Mouse (Mus musculus) testis, adult 2 months (tissue): ENCODE data around the gene Pla2g2f.

ENCODE experiments used
- CTCF ChIP-seq: fragments of 200-500 bp; IDR thresholded peaks from 2 replicates; pipeline ENCODE4 v1.5.1; 2012; ENCODE audit warnings: low read depth, mild to moderate bottlenecking, inconsistent platforms, low read length, moderate library complexity; ENCODE audit not compliant: control insufficient read depth, insufficient read depth, insufficient replicate concordance
- POLR2A ChIP-seq: fragments of 200-500 bp; IDR thresholded peaks from 2 replicates; pipeline ENCODE4 v1.6.1; 2012; ENCODE audit warnings: low read depth, mild to moderate bottlenecking, inconsistent platforms, low read length, moderate library complexity; ENCODE audit not compliant: control insufficient read depth

DNA sequence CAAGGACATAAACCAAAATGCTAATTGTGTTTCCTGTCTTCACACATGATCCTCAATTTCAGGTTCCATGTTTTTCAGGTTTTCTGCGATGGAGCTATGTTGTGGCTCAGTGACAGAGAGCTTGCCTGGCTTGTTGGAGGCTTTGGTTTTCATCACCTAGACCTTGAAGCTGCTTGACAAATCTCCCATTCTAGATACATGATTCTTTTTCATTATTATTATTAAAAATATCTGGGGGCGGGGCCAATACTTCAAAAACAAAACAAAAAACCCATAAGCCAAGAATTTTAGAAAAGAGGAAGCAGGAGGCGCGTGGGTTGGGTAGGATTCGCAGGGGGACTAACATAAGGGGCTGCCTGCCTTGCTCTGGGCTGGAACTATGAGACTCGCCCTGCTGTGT is 18.0 kb upstream of the Pla2g2f start, which contains the start of gene Pla2g2d:
- TF ChIP-seq CTCF (no peak), POLR2A (no peak)
